Mouse (Mus musculus) heart, postnatal 36 days (tissue): ENCODE data around the gene Nap1l5. TPM values are rescaled to one million over a fixed set of nuclear protein-coding genes. Genes with fewer than 3 reads are reported as not detected.

Source experiments
- DNase-seq, 2 experiments: peaks; one replicate each; pipeline ENCODE4 v3.0.0; 2021 to 2022
- intact Hi-C: fragments of 180-260 bp; cut with DNase I; formaldehyde crosslinking; loops from one replicate; pipeline ENCODE4 v1.15.1; 2025
- total RNA-seq, 2 experiments: library from RNA; stranded (reverse); gene quantifications; 2 replicates each; pipeline ENCODE4 v1.2.3; 2021

Nap1l5 gene
- total RNA-seq, result 1 to 10 TPM in 1 of 2 experiments, under 1 TPM in 1; 0.38 to 1.2 TPM

DNA sequence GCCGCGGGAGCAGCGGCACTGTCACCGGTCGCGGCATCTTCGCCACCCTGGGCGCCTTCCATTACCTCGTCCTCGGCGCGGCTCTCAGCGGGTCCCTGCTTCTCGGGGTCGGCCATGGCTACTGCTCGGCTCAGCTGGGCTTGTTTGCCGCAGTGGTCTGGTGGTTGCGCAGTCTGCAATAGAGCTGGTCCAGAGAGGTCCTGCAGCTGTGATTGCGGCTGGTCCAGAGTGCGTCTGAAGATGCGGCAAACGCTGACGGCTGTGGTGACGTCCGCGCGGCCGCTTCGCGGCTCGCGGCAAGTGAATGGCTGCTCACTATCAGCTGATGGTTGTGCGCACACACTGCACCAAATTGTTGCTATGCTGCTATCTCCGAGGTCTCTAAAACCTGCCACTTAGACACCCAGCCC lies at the start of gene Nap1l5:
Nap1l5 (minus strand) TSS at position 225 of the 410 bp plus-strand sequence.
- no peak for DNase-seq
- intact Hi-C loops, result no loop called here

DNA sequence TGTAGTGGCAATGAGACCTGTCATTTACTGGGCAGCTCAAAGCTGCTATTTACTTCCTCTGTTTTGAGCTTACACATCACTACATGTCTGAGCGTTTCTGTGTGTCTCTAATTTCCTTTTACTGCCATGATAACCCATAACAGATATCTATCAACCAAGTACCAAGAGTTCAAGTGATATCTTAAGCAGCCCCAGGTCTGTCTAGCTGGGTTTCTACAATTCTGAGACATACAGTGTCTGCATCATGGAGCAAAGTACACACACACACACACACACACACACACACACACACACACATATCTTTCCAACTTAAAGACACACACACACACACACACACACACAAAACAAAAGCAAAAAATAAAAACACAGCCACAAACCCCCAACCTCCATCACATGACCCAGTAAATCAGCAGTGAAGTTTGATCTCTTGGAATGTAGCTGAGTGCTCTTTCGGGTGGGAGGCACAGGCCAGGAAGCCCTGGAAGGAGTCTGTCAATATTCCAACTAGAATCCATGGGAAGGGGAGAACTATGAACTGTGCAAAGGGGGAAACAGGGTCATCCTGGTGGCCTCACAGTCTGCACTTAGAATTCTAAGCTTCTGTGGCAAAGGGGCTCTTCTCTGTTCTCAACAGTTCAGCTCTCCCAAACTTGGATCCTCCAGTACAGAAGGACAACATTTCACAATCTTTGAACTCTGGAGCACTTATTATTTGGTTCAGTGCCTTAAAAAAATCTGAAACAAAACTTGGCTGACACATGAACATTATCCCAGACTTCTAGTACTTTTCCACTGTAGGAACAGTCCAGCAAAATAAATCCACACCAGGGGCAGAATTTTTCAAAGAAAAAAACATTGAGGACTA lies 44.5 kb upstream of the Nap1l5 start:
- DNase-seq, result no peak
- intact Hi-C loops, result no loop called here

DNA sequence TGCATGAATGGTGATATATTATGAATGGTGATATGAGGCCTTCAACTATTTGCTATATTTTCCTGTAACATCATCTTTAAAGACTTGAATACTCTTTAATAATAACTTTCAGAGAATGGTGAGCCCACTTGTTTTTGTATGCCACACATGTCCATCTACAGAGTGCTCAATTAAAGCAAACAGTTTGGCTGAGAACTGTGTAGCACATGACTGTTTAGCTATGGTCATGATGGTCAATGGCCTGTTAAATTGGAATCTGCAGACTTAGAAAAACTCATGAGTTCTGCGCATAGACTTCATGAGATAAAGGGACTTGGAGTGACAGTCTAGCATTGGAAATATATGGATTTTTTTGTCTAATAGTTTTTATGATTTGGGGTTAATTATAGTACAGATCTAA lies 43.5 kb upstream of the Nap1l5 start:
- intact Hi-C loops, result no loop called here
- DNase-seq, result no peak

DNA sequence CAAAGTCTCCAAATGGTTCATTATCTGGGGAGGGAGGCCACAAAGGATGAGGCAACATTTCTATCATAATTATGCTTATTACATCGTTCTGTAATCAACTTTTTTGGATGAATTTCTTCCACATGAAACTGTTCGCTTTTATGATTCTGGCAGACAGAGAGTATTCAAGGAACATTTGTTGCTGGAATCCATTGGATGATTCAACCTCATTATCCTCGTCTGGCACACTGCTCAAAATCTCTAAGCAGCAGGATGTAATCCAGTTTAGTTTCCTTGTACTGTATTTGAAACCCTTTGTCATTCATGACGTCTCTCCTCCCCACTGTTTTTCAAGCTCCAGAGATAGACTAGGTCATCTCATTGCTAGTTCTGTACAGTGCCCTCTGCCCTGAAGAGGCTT lies 40.0 kb upstream of the Nap1l5 start:
- DNase-seq, result no peak
- intact Hi-C loops, result no loop called here

DNA sequence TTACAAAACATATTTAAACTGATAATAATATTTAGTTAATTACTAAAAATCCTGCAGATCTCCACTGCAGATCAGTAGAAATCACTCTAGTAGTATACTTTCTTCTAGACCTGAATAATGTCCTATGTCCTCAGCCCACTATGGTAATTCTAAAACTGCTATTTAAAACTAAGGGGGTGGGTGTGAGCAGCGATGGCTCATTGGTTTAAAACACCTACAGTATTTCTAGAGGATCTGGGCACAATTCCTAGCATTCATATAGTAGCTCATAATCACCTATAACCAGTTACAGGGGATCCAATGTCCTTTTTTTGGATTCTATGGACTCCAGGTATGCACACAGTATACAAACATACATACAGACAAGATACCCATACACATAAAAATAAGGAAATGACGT lies 39.4 kb upstream of the Nap1l5 start:
- DNase-seq, result no peak
- intact Hi-C loops, result no loop called here

DNA sequence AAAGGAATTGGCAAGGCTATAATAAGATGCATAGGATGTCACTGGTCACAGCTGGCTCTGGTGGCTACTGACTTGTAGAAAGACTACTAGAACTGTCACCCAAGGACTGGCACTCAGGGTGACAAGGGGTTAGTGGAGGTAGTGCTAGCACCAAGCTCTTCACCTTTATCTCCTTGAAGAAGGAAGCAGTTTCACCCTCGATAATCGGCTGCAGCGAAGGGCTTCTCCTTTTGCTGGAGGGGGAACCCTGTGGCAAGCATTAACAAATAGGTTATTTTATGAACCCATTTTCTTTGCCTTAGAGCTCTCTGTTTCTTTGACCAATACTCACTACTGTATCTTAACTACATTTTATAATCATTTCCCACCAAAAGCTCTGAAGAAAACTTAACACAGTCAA lies 37.1 kb upstream of the Nap1l5 start:
- DNase-seq, result no peak
- intact Hi-C loops, result no loop called here

DNA sequence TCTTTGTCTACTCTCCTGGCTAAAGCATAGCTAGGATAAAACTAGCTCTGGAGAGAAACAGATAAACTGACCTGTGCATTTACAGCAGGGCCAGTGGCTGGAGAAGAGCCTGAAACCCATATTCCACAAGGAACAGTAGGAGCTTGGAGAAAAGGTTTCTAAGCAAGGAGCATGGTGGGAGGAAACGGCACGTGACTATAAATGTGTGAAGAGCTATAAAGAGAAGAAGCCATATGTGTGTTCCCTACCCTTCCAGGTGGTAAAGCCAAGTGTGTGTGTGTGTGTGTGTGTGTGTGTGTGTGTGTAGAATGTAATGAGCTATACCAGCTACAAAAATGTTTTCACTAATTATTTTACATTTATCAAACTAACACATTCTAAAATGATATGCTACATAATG lies 35.4 kb upstream of the Nap1l5 start:
- intact Hi-C loops, result no loop called here
- DNase-seq, result no peak

DNA sequence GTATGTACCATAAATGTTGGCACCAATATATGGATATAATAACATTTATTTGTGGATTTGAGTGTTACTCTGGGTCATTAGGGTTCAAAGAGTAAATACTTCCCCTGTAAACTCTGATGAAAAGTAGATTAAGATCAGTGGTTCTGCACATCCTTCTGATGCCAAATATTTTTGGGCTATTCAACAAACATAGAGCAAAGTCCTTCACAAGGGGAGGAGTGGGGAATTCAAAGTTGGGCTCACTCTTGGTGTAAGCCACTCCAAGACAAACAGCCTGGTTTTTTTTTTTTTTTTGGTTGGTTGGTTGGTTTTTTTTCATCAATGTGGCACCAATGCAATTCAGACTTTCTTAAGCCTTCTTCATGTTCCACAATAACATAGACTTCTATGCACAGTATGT lies 30.9 kb upstream of the Nap1l5 start:
- intact Hi-C loops, result no loop called here
- no peak for DNase-seq

DNA sequence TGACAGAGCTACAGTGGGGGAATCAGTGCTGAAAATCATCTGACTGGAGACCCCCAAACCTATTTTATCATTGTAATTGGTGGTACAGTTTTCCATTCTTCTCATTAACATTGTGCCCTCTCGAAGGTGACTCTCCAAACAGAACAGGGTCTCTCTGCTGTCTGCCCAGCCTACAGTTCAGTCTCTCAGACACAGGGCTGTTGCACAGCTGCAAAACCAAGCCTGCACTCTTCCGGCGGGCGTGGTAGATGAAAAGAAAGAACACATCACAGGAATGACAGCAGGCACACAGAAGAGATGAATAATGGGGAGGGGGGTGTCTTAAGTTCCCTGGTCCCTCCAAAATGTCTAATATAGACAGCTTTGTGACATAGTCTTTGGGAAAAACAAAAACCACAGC lies 27.3 kb upstream of the Nap1l5 start:
- intact Hi-C loops, result no loop called here

DNA sequence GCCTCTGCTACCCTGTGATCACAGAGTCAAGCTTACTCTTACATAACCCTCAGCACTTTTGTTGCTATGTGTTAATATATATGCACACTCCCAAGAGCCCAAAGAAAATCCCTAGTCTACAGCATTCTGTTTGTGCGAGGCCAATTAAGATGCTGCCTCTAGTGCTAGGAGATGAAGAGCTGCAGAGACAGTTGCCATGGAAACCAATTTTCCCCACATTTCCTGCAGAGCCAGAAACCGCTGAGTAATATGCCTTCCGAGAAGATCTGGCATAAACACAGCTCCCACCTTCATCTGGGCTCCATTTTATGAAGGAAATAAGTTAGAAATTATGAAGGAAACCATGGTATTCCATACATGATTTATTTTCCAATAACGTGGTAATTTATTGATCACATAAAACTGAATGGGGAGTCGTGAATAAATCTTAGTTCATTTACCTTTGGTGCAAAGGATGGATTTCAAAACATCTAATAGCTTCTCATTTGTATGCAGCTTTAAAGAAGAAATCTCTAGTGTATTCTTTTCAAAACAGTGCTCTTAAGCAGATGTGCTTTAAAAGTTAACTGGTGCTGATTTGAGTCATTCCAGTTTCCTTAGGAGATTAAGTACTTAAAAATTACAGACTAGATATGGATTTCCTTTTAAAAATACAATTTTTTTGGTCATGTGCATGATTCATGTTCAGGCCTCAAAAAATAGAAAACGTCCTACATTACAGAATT lies 26.5 kb upstream of the Nap1l5 start:
- DNase-seq, result no peak
- intact Hi-C loops, result no loop called here

More for the DNA sequence above, 27.3 kb upstream of the Nap1l5 start:
- no peak for DNase-seq

DNA sequence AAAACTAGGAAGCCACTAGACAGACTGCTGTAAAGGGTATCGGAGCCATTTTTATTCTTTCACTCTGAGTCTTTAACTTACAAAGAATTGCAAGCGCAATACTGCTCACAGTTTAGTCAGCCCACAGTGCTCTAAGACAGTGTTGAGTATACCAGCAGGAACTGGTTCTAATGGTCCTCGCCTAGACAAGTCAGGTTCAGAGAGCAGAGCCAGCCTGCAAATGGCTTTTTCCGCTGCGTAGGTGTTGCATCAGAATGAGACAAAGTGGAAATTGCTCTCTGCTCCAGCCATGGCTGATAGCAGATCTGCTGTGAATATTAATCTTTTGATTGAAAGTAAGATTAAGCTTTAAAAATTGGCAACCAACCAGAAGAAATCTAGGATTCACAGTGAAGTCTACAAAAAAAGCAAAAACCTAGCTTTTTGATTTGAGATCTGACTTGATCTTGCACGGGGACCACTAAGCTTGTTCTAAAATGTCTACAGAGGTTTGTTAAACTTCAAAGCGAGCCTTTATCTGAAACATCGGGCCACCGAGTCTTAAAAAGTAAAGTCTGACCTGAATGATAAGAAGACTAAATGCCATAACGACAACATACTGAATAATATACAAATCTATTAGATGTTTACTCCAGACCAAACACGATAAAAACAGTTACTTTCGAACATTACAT lies 25.8 kb upstream of the Nap1l5 start:
- intact Hi-C loops, result no loop called here
- no peak for DNase-seq

DNA sequence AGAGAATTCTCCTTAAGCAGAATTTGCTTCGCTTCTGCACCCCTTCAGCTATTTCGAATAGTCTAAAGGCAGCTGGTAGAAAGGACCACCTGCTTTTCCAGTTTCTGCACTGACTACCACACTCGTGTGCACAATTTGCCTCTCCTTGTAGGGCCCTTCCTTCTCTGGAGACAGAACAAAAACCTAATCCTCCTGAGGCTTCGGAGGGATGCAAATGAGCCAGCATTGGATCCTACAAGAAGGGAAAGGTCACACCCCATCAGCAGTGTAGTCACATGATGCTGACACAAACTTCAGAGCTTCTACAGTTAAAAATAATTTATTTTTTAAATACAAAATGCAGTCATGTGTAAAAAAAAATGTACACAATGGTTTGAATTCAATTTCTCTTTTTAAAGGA lies 24.3 kb upstream of the Nap1l5 start:
- intact Hi-C loops, result no loop called here
- DNase-seq, result no peak

DNA sequence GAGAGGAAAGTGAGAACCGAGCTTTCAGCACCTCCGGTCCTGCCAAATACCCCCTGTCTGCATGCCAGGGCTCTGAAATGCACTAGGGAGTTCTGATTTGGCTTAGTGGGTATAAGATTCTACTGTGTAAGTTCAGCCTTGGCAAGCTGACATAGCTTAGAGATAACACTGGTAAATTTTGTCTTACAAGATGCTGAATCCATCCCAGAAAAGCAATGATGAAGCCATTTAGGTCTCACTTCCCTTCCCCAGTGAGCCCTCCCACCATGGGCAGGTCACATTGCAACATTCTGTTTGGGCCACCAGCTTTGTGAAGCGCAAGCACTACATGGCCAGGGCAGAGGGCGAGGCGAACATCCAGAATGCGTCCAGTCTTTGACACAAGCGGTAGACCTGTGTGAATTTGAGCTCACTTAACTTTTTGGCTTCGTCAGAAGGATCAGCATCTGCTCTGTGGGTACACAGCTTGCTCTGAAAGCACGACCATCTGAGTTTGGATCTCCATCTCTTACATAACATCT lies 23.1 kb upstream of the Nap1l5 start:
- intact Hi-C loops, result no loop called here
- DNase-seq, result peak; percentile 67 to 69

DNA sequence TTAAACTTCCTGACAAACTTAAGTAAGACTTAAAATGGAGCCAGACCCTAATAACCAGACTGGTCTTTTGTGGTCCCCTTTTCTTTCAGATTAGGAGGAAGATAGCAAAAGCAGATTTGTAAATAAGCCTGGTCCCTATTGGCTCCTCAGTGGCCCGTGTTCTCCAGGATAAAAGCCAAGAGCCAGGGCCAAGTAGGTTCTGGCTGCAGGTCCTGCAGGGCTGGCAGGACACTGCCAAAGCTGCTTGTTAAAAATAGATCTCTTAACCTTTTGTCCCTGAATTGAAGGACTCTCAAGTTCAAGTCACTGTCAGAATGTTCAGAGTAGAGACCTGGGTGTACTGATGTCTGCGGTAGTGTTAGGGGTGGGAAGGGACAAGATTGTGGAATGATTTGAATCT lies 21.0 kb upstream of the Nap1l5 start:
- intact Hi-C loops, result no loop called here

DNA sequence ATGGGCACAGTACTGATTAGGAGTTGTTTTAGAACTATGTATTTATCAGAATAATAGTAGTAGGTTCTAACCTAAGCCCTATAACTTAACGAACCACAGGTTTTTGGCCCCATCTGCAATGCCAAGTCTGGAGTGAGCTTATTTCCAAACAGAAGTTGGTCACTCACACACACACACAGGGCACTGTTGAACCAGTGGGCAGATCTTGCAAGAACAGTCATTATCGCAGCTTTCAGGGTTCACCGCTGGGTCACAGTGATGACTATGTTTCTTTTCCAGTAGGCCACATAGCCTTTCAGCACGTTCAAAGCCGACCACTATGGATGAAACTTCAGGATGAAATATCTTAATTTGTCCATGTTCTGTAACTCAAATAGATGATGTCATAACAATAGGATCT lies 15.6 kb upstream of the Nap1l5 start:
- intact Hi-C loops, result no loop called here
- DNase-seq, result no peak

More for the DNA sequence above, 21.0 kb upstream of the Nap1l5 start:
- DNase-seq, result peak; percentile 45 to 46

DNA sequence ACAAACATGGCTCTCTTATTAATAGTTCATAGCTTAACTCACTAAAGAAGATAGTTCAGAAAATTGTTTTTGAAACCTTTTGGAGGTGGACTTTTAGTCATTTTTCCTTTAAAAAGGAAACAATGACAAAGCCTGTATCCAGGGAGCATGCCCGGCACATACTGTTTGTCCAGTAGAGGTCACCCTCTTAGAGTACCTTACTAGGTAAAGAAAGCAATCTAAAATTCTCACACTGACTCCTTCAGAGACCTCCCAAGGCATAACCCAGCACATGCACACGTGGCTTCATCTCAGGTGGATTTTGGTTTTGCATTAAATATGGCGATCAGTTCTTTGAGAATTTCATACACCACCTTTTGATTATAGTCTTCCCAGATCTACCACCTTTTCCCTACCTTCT lies 14.7 kb upstream of the Nap1l5 start:
- intact Hi-C loops, result loop anchor here (2.0 kb wide), 1 partner anchor 259 kb away; no protein-coding TSS in a partner anchor
- no peak for DNase-seq

DNA sequence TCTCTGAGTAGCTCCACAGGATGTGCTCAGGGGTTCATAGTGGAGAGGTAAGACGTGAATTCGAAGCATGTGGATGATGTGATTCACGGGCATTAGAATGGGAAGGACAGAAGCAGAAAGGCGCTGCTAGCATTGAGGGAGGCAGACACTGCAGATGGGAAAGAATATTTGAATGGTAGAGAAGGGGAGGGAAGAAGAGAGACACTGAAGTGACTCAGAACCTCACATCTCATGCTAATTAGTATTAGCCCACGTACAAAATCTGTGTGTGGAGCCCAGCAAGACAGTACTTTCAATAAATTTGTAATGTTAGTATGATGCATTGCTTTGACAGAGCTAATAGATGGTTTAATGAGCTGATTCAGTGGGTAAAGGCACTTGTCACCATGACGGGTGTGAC lies 13.9 kb upstream of the Nap1l5 start:
- intact Hi-C loops, result loop anchor here (2.0 kb wide), 1 partner anchor 260 kb away; no protein-coding TSS in a partner anchor

DNA sequence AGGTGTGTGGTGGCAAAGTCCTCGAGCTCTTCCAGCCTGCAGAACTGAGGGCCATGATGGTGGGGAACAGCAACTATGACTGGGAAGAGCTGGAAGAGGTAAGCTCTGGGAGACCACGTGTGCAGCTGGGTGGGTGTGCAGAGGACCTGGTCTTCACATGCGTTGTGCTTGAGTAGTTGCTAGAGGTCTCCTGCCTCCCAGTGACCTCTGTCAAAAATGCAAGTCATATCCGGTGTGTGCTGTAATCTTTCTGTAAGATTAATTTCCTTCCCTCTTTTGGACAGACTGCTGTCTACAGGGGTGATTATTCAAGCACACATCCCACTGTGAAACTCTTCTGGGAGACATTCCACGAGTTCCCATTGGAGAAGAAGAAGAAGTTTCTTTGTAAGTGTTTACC lies 9.6 kb upstream of the Nap1l5 start:
- intact Hi-C loops, result loop anchor here (5.0 kb wide), 1 partner anchor 41 kb away; no protein-coding TSS in a partner anchor

More for the DNA sequence above, 13.9 kb upstream of the Nap1l5 start:
- no peak for DNase-seq

DNA sequence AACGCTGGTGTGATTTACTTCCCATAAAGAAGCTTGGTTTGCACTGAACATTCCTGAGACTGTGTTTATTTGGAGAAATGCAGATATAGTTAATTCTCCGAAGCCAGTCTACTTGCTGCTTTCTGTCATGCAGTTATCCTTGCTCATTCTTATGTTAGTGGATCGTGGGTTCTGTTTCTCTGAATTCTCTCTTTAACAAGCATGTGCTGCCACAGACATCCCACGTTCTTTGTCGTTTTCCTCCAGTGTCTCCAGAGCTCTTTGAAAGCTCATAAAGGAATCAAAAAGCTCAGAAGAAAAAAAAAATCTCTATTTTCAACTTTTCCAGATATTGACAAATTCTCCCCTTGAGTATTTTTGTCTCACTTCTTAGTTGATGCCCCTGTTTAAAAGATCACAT lies 7.1 kb upstream of the Nap1l5 start:
- intact Hi-C loops, result no loop called here
- DNase-seq, result no peak

More for the DNA sequence above, 9.6 kb upstream of the Nap1l5 start:
- no peak for DNase-seq

DNA sequence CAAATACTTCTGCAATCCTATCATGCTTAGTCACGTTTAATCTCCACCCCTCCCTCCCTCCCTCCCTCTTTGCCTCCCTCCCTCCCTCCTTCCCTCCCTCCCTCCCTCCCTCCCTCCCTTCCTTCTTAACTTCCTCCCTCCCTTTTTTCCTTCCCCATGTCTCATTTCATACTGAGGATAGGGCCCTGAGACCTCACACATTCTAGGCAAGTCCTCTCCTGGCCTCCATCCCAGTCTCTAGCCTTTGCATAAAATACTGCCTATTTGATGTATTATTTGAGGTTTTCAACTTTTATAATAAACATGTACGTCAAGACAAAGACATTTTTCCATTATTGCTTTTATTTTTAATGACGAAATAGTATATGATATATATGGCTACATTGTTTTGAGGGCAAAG lies 6.7 kb upstream of the Nap1l5 start:
- DNase-seq, result no peak
- intact Hi-C loops, result no loop called here

DNA sequence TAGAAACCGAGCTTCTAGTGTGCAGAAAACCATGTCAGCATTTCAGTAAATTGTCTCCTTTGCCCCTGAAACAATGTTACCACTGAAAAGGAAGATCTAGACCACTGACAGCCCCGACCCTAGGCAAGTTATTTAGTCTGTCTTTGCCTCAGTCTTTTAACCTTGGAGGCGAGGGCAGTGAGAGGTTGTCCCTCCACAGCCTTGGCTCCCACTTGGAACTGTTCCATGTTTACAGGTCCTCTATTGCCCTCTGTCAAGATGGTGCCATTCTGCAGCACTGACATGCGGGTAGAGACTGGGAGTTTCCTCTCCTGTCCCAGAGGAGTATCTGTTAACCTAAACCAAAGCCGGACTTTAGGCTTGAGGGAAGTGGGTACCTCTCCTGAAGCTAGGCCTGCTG lies 6.0 kb upstream of the Nap1l5 start:
- no peak for DNase-seq
- intact Hi-C loops, result no loop called here
